Mouse (Mus musculus): ENCODE results near the gene Pprc1.

The Pprc1 gene

GRCm38 (mm10) chr19:46044271-46044992, at the start of gene Pprc1:
TSS of gene Pprc1 (plus strand) at chr19:46044886.
- no peak for DNase-seq (ENCODE audit: low spot score)

- no peak for DNase-seq (ENCODE audit: low spot score)
Measured at GRCm38 (mm10) chr19:45997365-45997764, 47.3 kb upstream of the Pprc1 start.

DNA sequence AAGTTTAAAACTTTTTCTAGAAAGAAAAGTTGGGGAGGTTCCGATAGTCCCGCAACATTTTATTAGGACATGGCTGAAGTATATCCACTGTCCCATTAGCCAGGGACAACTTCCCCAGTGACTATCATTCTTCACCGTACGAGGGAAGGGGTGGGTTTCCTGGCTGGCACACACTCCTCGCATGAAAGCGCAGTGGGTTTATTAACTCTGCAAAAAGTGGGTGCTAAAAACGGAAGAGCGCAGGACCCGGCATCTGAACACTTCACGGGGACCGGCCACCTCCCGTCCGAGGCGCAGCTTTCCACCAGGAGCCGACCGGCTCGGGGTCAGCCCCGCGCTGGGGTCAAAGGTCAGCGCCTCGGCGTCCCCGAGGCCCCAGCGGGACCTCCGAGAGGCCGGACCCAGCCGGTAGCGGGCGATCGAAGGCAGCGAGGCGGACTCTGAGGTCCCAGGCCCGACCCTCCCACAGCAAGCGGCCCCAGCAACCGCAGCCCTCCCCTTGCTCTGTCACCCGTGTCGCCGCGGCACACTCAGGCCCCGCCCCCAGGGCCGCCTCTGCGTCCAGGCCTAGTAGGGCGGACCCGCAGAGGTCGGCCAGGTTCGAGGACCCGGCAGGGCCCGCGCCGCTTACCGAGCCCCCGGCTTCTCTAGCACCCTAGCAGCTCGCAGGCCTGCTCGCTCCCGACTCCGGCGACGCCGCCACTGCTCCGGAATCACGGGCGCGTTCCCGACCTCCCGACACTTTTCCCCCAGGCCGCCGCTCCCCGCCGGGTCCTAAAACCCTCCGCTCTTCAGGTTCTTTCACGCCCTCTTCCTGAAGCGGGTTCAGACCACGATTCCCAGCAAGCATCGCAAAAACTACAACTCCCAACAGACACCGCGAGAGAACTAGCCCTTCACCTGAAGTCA, 46.6 kb upstream of the Pprc1 start, which contains the start of gene Armh3:
Gene Armh3, minus strand, starts transcription at position 704 of the 909 bp plus-strand sequence.
- peak; percentile 85 for DNase-seq (ENCODE audit: low spot score)

GRCm38 (mm10) chr19:45998694-45999217, 45.9 kb upstream of the Pprc1 start:
- DNase-seq (ENCODE audit: low spot score): no peak

DNA sequence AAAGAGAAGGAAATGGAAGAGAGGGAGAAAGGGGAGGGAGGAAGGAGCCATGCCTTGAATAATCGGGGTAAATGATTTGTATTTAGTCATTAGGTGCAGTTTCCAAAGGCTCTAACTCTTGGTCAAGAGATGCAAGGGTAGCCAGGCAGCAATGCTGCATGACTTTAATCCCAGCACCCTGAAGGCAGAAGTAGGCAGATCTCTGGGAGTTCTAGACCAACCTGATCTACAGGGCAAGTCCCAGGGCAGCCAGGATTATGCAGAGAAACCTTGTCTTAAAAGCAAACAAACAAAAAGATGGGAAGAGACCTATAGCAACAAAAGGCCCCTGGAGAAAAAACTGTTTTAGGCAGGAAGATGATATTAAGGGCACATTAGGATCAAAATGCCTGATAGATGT, 45.3 kb upstream of the Pprc1 start:
- no peak for DNase-seq (ENCODE audit: low spot score)

DNA sequence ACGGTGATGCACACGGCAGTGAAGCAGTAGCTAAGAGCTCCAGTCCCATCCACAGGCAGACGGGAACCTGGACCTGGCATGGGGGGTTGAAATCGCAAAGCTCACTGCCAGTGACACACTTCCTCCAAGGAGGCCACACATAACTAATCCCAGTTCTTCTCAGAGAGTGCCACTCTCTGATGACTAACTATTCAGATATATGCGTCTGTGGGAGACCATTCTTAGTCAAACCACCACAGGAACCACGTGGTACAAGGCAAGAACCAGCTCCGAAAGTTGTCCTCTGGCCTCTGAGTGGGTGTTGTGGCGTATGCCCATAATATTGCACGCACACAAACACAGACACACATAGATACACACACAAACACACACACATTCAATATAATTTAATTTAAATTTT, 42.4 kb upstream of the Pprc1 start:
- DNase-seq (ENCODE audit: low spot score): no peak

DNA sequence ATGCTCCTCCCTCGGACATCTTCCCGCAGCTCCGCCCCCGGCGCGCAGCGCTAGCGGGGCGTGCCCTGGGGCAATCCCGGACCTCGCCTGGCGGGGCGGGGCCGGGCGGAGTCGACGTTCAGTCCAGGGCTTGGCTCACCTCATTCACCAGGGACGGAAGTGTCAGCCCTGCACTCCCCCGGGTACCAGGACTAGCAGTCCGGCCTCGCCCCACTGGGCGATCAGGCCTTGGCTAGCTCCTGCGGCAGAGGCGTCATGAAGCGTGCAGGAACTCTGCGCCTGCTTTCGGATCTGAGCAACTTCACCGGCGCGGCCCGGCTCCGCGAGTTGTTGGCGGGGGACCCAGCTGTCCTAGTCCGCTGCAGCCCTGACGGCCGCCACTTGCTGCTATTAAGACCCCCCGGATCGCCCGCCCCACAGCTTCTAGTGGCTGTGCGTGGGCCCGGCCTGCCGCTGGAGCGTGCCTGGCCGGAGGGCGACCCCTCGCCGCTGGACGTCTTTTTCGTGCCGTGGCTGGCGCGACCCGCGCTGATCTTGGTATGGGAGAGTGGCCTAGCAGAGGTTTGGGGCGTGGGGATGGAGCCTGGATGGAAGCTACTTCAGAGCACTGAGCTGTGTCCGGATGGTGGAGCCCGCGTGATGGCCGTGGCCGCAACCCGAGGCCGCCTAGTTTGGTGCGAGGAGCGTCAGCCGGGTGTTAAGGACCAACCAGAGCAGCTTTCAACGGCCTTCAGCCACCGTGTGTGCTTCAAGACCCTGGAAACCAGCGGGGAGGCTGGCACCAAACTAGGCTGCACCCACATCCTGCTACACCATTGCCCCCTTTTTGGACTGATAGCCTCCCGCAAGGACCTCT, 41.1 kb upstream of the Pprc1 start, which contains the start of gene Hps6:
Gene Hps6, plus strand, starts transcription at position 138 of the 856 bp plus-strand sequence.
- peak; percentile 81 for DNase-seq (ENCODE audit: low spot score)

DNA sequence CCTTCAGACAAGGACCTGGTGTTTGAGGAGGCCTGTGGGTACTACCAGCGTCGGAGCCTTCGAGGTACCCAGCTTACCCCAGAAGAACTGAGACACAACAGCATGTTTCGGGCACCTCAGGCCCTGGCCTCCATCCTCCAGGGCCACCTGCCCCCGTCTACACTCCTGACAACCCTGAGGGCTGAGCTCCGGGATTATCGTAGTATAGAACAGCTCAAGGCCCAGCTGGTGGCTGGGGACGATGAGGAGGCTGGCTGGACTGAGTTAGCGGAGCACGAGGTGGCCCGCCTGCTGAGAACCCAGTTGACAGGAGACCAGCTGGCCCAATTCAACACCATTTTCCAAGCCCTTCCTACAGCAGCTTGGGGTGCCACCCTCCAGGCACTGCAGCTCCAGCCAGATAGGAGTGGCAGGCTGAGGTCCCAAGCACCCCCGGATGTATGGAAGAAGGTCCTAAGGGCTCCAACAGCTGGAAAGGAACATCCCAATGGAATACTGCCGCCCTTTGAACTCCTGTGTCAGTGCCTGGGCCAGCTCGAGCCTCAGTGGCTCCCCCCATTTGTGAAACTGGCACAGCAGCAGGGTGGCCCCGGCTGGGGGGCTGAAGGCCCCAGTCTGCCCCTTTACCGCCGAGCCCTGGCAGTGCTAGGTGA, 39.7 kb upstream of the Pprc1 start:
- no peak for DNase-seq (ENCODE audit: low spot score)

GRCm38 (mm10) chr19:46005680-46006079, 39.0 kb upstream of the Pprc1 start:
- no peak for DNase-seq (ENCODE audit: low spot score)

- peak; percentile 69 for DNase-seq (ENCODE audit: low spot score)
Measured at GRCm38 (mm10) chr19:46014572-46015178, 30.0 kb upstream of the Pprc1 start.

GRCm38 (mm10) chr19:46016023-46016422, 28.7 kb upstream of the Pprc1 start:
- no peak for DNase-seq (ENCODE audit: low spot score)

GRCm38 (mm10) chr19:46024959-46025358, 19.7 kb upstream of the Pprc1 start:
- no peak for DNase-seq (ENCODE audit: low spot score)

DNA sequence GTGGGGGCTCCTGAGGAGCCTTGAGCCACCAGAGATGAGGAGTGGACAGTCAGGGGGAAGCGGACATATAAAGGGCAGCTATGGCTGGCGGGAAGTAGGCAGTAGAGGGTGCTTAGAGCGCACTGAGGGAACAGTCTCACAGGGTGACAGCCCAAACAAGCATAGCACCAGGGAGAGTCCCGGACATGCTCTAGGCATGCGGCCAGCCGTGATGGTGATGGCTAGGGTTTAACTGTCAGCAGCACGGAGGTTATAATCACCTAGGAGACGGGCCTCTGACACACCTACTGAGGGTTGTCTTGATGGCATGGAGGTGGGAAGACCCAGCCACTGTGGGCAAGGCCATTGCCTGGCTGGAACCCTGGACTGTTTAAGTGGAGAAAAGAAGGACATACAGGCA, 18.1 kb upstream of the Pprc1 start:
- DNase-seq (ENCODE audit: low spot score): no peak

DNA sequence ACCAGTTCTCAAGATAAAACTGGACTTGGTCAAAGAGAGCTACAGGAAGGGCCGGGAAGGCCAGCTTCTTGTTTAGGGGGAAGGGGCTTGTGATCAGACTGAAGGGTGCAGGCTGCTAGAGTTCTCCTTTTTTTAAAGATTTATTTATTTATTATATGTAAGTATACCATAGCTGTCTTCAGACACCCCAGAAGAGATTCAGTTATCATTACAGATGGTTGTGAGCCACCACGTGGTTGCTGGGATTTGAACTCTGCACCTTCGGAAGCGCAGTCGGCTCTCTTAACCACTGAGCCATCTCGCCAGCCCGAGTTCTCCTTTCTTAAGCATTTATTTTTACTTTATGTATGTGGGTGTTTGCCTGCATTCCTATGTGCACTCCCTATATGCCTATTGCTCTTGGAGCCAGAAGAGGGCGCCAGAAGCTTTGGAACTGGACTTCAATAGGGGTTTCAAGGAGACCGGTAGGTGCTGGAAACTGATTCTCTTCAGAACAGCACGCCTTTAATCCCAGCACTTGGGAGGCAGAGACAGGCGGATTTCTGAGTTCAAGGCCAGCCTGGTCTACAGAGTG, 15.9 kb upstream of the Pprc1 start:
- no peak for DNase-seq (ENCODE audit: low spot score)

DNA sequence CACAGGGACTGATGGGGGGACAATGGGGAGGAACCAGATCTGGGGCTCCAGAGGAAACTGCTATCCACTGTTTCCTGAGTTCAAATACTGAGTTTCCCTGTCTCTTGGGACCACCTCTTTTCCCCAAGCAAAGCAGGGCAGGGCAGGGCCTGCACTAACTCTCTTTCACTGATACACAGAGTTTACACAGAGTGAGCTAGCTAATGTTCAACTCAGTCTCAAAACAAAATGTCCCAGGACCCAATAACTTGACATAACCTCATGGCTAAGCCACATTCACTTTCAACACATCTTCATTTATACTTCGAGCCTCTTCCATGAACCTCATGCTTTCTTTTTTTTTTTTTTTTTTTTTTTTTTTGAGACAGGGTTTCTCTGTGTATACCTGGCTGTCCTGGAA, 15.0 kb upstream of the Pprc1 start:
- no peak for DNase-seq (ENCODE audit: low spot score)

DNA sequence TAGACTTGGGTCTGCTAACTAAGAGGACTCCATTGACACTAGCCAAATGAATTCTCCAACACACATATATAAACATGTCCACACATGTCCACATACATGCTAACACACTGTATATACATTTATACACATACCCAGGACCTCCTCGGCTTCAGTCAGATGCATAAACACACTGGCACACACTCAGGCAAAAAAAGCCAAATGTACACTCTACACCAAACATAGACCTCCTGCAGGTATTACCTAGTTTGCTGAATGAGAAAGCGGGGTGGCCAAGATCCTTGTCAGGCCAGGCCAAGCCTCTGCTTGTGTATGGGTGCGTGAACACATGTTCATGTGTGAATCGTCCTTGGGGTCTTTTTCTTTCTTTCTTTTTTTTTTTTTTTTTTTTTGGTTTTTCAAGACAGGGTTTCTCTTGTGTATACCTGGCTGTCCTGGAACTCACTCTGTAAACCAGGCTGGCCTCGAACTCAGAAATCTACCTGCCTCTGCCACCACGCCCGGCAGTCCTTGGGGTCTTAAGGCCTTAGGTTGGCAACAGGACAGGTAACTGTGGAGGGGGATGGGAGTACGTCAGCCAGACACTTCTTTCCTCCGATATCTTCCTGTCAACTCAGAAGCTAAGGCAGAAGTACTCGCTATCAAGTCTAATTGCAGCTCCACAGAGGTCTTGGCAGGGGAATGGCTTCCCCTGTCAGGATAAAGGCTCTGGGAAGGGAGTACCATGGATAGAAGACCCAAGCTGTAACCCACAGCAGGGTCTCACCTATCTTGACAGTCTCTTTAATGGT, 14.3 kb upstream of the Pprc1 start:
- DNase-seq (ENCODE audit: low spot score): no peak

DNA sequence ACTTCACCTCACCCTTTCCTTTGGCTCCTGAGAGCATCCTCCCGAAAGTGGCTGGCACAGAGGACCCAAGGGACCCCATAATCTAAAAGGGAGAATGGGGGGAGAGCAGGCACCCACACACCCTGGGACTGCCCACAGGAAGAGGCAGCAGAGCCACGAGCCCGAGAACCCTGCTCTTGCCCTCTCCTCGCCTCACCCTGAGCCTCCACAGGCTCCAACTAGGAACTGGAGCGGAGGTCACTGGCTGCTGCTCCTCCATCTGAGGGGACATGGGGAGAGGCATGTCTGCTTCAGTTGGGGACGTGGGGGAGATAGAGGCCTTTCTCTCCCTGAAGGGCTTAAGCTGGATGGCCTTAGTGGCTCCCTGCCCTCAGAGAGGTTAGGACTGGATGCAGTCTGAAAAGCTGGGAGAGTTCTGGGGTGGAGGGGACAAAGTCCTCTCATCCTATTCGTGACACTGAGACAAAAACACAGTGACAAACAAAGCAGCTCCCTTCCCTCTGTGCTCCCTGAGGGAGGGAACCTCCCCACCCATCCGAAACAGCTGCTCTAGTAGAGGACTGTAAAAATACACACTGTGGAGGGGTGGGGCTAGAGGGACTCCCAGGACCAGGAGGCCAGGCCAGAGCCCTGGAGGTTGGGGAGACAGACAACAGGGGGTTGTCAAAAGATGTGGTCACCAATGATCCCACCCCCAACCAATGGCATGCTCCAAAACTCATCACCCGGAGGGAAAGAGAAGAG, 12.8 kb upstream of the Pprc1 start:
- no peak for DNase-seq (ENCODE audit: low spot score)

DNA sequence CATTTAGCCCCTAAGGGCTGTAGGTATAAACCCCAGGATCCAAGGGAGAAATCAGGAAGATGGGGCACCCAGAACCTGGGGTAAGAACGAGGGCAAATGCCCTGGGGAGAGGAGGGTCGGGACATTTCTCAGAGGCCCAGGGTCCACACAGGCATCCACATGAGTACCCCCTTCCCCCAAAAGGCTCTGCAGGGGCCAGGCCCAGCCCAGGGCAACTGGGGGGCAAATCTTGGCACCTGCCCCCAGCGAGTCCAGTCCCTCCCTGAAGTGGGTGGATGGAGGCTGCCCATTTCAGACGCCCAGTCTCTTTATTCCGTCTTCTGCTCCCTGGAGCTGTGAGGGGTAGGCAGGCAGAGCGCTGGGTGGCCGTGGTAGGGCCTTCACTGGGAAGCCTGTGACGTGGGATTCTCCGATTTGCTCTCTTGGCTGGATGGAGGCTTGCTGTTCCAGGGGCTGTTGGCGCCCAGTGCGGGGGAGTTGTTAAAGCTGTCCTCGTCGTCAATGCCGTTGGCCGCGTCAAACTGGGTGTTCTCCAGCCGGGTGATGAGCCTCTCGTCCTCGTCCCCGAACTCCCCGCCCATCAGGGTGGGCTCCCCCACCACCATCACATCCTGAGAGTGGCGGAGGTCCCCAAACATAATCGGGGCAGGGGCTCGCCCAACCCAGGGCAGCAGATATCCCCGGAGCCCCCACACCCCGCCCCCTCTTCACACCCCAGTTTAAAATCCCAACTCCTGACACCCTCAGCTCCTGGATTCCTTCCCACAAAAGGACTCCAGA, 11.8 kb upstream of the Pprc1 start:
- DNase-seq (ENCODE audit: low spot score): no peak
